Mouse (Mus musculus): ENCODE data around the gene Exph5. TPM values are rescaled to one million over a fixed set of nuclear protein-coding genes. Genes with fewer than 3 reads are reported as not detected.

Gene Exph5
- total RNA-seq, 2 experiments from 2014 or later, result 27.4 to 33.4 TPM

DNA sequence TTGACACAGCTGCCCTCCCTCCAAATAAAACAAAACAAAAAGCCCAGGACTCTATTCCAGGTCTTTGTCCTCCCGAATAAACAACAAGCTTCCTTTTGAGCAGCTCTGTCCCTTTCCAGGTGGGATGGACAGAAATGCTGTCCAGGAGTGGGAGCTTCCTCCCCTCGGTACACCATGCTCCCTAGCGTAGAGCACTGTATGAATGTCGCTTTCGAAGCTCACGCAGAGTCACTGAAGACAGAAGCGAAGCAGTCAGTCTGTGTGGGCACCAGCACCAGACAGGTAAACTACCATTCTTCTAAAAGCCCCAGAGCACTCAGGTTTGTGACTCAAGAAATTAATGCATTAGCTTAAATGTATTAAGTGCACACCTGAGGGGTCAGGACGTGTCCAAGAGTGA lies 20.2 kb downstream of the Exph5 start:
- no peak for TF ChIP-seq CTCF (IDR thresholded peaks at IDR 0.05)
- Histone ChIP-seq H3K4me3 (no peak overlapping the region), H3K27ac (no peak overlapping the region)
- no peak for DNase-seq (ENCODE audit: extremely low spot score in 1 of 2, low spot score in 2 of 2)
- intact Hi-C loops (cut with DNase I), result no loop called here

GRCm38 (mm10) chr9:53323419-53324251 lies 22.2 kb downstream of the Exph5 start:
- intact Hi-C loops (cut with DNase I), result no loop called here
- Histone ChIP-seq H3K27ac (no peak overlapping the region), H3K4me3 (no peak overlapping the region)
- no peak; the same call in 1 of the 2 replicates for TF ChIP-seq CTCF (IDR thresholded peaks at IDR 0.05)
- DNase-seq (ENCODE audit: extremely low spot score in 1 of 2, low spot score in 2 of 2), result no peak

- TF ChIP-seq CTCF (IDR thresholded peaks at IDR 0.05), result no peak
- no peak for DNase-seq (ENCODE audit: extremely low spot score in 1 of 2, low spot score in 2 of 2)
- Histone ChIP-seq H3K27ac (no peak overlapping the region), H3K4me3 (no peak overlapping the region)
- intact Hi-C loops (cut with DNase I), result loop anchor here (5.0 kb wide), 1 partner anchor 68 kb away; no protein-coding TSS in a partner anchor
Observed at GRCm38 (mm10) chr9:53325363-53326090, 24.1 kb downstream of the Exph5 start.

DNA sequence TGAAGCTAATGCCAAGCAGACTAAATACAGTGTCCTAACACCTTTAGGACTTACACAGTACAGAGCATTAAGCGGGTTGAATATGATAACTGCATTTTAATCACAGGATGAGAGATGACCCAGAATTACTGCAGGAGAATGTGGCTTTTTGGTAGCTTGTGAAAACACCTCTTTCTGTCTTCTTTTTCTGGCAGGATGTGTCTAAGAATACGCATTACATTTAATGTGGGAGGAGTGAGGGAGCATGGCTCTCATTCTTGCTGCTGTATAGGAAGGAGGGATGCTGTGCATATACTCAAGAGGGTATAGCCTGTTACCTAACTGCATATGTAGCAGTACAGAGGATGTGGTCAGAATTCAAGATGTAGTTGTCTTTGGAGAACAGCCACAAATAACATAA lies 26.7 kb downstream of the Exph5 start:
- DNase-seq (ENCODE audit: extremely low spot score in 1 of 2, low spot score in 2 of 2), result no peak
- H3K4me3 ChIP-seq, result no peak overlapping the region
- no peak for TF ChIP-seq CTCF (IDR thresholded peaks at IDR 0.05)
- peak overlapping the region; percentile 37 for H3K27ac ChIP-seq
- intact Hi-C loops (cut with DNase I), result loop anchor here (1.0 to 5.0 kb wide), 2 partner anchors 16 to 71 kb away; no protein-coding TSS in a partner anchor

DNA sequence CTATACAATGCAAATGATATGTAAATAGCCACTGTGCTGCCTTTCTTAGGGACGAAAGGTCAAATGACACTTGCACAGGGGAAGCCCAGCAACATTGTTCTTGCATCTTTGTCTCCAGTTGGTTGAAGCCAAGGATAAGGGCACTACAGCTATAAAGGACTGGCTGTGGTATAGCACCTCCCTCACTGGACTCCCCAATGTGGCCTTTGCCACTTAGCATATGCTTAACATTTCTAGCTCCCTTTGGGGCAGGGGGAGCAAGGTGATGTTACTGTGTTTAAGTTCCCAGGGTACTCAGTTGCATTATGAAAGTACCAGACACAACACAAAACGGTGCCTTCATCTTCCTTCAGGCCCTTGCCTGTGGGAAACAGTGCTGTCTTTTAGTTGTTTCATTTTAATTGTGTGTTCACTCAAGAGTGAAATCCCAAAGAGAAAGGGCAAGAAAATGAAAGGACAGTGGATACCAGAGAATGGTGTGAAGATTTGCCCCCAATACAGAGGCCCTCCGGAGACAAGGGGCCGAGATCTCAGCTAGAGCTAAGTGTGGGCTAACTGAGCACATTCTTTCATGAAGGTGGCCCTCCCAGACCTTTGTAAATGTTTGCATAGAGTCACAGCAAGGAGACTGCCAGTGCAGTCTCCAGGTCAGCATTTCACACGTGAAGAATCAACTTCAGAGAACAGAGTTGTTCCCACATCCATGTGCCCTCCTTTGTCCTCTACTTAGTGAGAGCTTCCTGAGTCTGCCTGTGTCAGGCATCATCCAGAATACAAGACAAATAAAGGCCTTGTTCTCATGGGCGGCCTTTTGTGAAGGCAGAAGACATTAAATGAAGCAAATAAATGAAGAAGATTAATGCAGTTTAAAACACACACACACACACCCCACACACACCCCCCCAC lies 28.1 kb downstream of the Exph5 start:
- no peak for DNase-seq (ENCODE audit: extremely low spot score in 1 of 2, low spot score in 2 of 2)
- Histone ChIP-seq H3K4me3 (no peak overlapping the region), H3K27ac (no peak overlapping the region; the same call in 1 of the 2 replicates)
- intact Hi-C loops (cut with DNase I), result loop anchor here (5.0 kb wide), 1 partner anchor 72 kb away; no protein-coding TSS in a partner anchor
- TF ChIP-seq CTCF (IDR thresholded peaks at IDR 0.05), result no peak

DNA sequence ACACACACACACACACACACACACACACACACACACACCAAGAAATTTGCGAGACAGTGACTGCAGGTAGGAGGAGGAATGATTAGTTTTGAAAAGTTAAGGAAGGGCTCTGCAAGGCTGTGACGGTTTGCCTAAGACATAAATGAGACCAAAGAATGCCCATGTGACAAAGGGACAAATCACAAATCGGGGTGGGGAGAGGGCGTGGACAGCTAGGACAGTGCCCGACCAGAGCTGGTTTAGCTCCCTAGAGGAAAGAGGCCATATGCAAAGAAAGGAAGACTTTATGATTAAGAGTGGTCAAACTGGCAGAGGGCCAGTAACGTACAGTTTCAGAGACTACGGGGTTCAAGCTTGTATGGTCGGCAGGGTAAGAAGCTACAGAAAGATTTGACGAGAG lies 28.8 kb downstream of the Exph5 start:
- no peak for TF ChIP-seq CTCF (IDR thresholded peaks at IDR 0.05)
- DNase-seq (ENCODE audit: extremely low spot score in 1 of 2, low spot score in 2 of 2), result no peak
- H3K27ac ChIP-seq, result no peak overlapping the region
- H3K4me3 ChIP-seq, result no peak overlapping the region
- intact Hi-C loops (cut with DNase I), result no loop called here

GRCm38 (mm10) chr9:53333436-53333835 lies 32.0 kb downstream of the Exph5 start:
- TF ChIP-seq CTCF (IDR thresholded peaks at IDR 0.05), result no peak
- intact Hi-C loops (cut with DNase I), result no loop called here
- Histone ChIP-seq H3K4me3 (no peak overlapping the region), H3K27ac (no peak overlapping the region)
- DNase-seq (ENCODE audit: extremely low spot score in 1 of 2, low spot score in 2 of 2), result no peak

DNA sequence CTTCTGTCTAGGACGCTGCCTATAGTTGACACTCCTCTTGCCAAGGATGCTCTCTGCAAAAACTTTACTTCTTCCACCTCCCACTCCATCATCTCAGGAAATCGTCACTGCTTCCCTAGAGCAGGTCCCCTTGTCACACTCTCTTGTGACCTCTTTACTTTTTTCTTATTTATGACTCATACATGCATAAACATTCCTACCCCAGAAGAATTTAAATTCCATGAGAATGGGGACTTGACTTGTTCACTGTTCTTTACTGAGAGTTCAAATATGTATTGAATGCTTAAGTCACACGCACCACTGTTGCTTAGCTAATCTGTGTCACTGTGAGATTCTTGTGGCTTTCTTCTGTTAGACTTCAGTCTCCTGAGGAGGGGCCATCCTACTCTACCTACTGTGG lies 33.7 kb downstream of the Exph5 start:
- TF ChIP-seq CTCF (IDR thresholded peaks at IDR 0.05), result no peak
- no peak overlapping the region for H3K27ac ChIP-seq

DNA sequence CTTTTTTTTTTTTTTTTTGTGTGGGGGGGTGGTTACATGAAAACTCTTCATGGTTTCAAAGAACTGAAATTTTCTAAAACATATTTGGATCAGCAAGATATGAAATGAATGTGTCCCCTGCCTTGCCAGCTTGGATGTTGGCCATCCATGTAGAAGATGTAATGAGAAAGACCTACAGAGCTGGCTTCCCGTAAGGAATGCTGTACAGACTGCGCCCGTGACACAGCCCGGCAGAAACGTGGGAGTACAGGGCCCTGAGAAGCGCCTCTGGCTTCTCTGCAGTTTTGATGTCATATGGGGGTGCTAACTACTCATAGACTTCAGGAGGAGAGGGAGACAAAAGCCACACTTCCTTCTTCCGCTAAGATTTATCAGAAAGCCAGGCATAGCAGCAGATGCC lies 38.1 kb downstream of the Exph5 start:
- no peak for DNase-seq (ENCODE audit: extremely low spot score in 1 of 2, low spot score in 2 of 2)
- intact Hi-C loops (cut with DNase I), result no loop called here
- Histone ChIP-seq H3K4me3 (no peak overlapping the region), H3K27ac (no peak overlapping the region)
- no peak for TF ChIP-seq CTCF (IDR thresholded peaks at IDR 0.05)

More for the DNA sequence above, 33.7 kb downstream of the Exph5 start:
- H3K4me3 ChIP-seq, result no peak overlapping the region
- intact Hi-C loops (cut with DNase I), result no loop called here
- no peak for DNase-seq (ENCODE audit: extremely low spot score in 1 of 2, low spot score in 2 of 2)

- H3K27ac ChIP-seq, result peak overlapping the region; percentile 83
- no peak for DNase-seq (ENCODE audit: extremely low spot score in 1 of 2, low spot score in 2 of 2)
- intact Hi-C loops (cut with DNase I), result no loop called here
- no peak for TF ChIP-seq CTCF (IDR thresholded peaks at IDR 0.05)
- peak overlapping the region; percentile 51 for H3K4me3 ChIP-seq
Observed at GRCm38 (mm10) chr9:53340328-53340916, 39.0 kb downstream of the Exph5 start.

GRCm38 (mm10) chr9:53340969-53341368 lies 39.5 kb downstream of the Exph5 start:
- H3K27ac ChIP-seq, result peak overlapping the region; percentile 83

More at GRCm38 (mm10) chr9:53340969-53341368, 39.5 kb downstream of the Exph5 start:
- intact Hi-C loops (cut with DNase I), result no loop called here
- peak overlapping the region; percentile 51 for H3K4me3 ChIP-seq
- TF ChIP-seq CTCF (IDR thresholded peaks at IDR 0.05), result no peak
- peak in 1 of 2 experiments; percentile 12 for DNase-seq (ENCODE audit: extremely low spot score in 1 of 2, low spot score in 2 of 2)

All from left cerebral cortex, adult 2 months (tissue).